Mouse (Mus musculus) heart, postnatal 10 days (tissue): ENCODE measurements around the gene Apoc1. TPM values are rescaled to one million over a fixed set of nuclear protein-coding genes. Genes with fewer than 3 reads are reported as not detected.

Experiments used
- DNase-seq, 2 experiments: peaks; one replicate each; pipeline ENCODE4 v3.0.0; 2021
- intact Hi-C: fragments of 180-260 bp; cut with DNase I; formaldehyde crosslinking; loops from one replicate; pipeline ENCODE4 v1.15.1; 2025
- total RNA-seq, 2 experiments: library from RNA; stranded (reverse); gene quantifications; 2 replicates each; pipeline ENCODE4 v1.2.3; 2021

The Apoc1 gene
- total RNA-seq, 2 experiments from 2014 or later: 5.2 to 14.7 TPM

GRCm38 (mm10) chr7:19652614-19653013 lies 39.8 kb downstream of the Apoc1 start:
- intact Hi-C loops: no loop called here

GRCm38 (mm10) chr7:19651063-19651786 lies 41.2 kb downstream of the Apoc1 start:
- intact Hi-C loops: no loop called here

More at GRCm38 (mm10) chr7:19652614-19653013, 39.8 kb downstream of the Apoc1 start:
- DNase-seq: peak; percentile 84 to 85

GRCm38 (mm10) chr7:19641223-19641622 lies 51.2 kb downstream of the Apoc1 start:
- no peak for DNase-seq
- intact Hi-C loops: no loop called here

More at GRCm38 (mm10) chr7:19651063-19651786, 41.2 kb downstream of the Apoc1 start:
- DNase-seq: no peak

Other genes with a start within 250 kb of the Apoc1 start
- 10 to 100 TPM; 26.6 to 26.8 TPM for gene Mark4, start 233.8 kb downstream of the Apoc1 start, total RNA-seq
- 1 to 10 TPM in 1 of 2 experiments, under 1 TPM in 1; 0.81 to 1.0 TPM for gene Exoc3l2, start 229.3 kb downstream of the Apoc1 start, total RNA-seq
- 1 to 10 TPM; 2.3 to 3.2 TPM for gene Bloc1s3, start 184.3 kb downstream of the Apoc1 start, total RNA-seq
- gene Trappc6a, start 184.3 kb downstream of the Apoc1 start, total RNA-seq: 10 to 100 TPM; 43.1 to 53.1 TPM
- not detected for gene Nkpd1, start 174.8 kb downstream of the Apoc1 start, total RNA-seq
- 10 to 100 TPM; 43.1 to 46.2 TPM for gene Ppp1r37, start 129.6 kb downstream of the Apoc1 start, total RNA-seq
- not detected for gene Zfp296, start 115.4 kb downstream of the Apoc1 start, total RNA-seq
- 10 to 100 TPM; 54.5 to 58.0 TPM for gene Gemin7, start 115.1 kb downstream of the Apoc1 start, total RNA-seq
- gene Clasrp, start 88.2 kb downstream of the Apoc1 start, total RNA-seq: 10 to 100 TPM; 24.1 to 29.5 TPM
- 10 to 100 TPM in 1 of 2 experiments, 1 to 10 TPM in 1; 9.4 to 12.0 TPM for gene Relb, start 63.2 kb downstream of the Apoc1 start, total RNA-seq
- gene Clptm1, start 27.6 kb downstream of the Apoc1 start, total RNA-seq: 100 to 1,000 TPM in 1 of 2 experiments, 10 to 100 TPM in 1; 95.2 to 102 TPM
- under 1 TPM in 1 of 2 experiments, not detected in 1; 0.60 TPM for gene Apoc2, start 14.7 kb downstream of the Apoc1 start, total RNA-seq
- gene Gm44805, start 11.2 kb downstream of the Apoc1 start, total RNA-seq: not detected
- not detected for gene Apoc4, start 11.2 kb downstream of the Apoc1 start, total RNA-seq
- gene Apoe, start 6.5 kb upstream of the Apoc1 start, total RNA-seq: 100 to 1,000 TPM; 268 to 276 TPM
- gene Tomm40, start 22.8 kb upstream of the Apoc1 start, total RNA-seq: 100 to 1,000 TPM; 129 to 131 TPM
- gene Nectin2, start 57.8 kb upstream of the Apoc1 start, total RNA-seq: 10 to 100 TPM; 43.1 to 45.2 TPM
- 100 to 1,000 TPM; 299 to 317 TPM for gene Bcam, start 78.4 kb upstream of the Apoc1 start, total RNA-seq
- gene Cblc, start 104.1 kb upstream of the Apoc1 start, total RNA-seq: under 1 TPM in 1 of 2 experiments, not detected in 1; 0.50 TPM
- 1 to 10 TPM; 5.6 to 5.7 TPM for gene Bcl3, start 130.1 kb upstream of the Apoc1 start, total RNA-seq
- not detected for gene Gm19345, start 159.3 kb upstream of the Apoc1 start, total RNA-seq
- not detected for gene Ceacam16, start 168.6 kb upstream of the Apoc1 start, total RNA-seq
- not detected for gene Ceacam19, start 195.3 kb upstream of the Apoc1 start, total RNA-seq
- 10 to 100 TPM; 21.2 to 23.1 TPM for gene Pvr, start 228.5 kb upstream of the Apoc1 start, total RNA-seq